Mouse (Mus musculus) forebrain, embryonic 11.5 days (tissue): ENCODE data around the gene Rftn1. TPM values are rescaled to one million over a fixed set of nuclear protein-coding genes. Genes with fewer than 3 reads are reported as not detected.
A peak's percentile ranks its signal among the peaks of the same experiment; 100 is the strongest.

Source experiments
- ATAC-seq: fragments of 200-750 bp; cut with Nextera tagmentation; replicated peaks from 2 replicates; pipeline ENCODE4 v1.8.0; 2017; ENCODE audit warnings: moderate TSS enrichment; ENCODE audit not compliant: low FRiP score
- DNase-seq: peaks from one replicate; pipeline ENCODE4 v3.0.0-alpha.2; 2017; ENCODE audit warnings: low spot score
- H3K27ac ChIP-seq: fragments of 300-500 bp; sonication (generic); 2 replicates; pipeline ENCODE4 v1.5.1; 2014; ENCODE audit warnings: low read depth, low read length
- H3K27me3 ChIP-seq: fragments of 300-500 bp; sonication (generic); 2 replicates; pipeline ENCODE4 v1.6.1; 2014; ENCODE audit warnings: mild to moderate bottlenecking, low read length, mixed read lengths; ENCODE audit not compliant: control insufficient read depth, insufficient read depth
- H3K36me3 ChIP-seq: fragments of 300-500 bp; sonication (generic); 2 replicates; pipeline ENCODE4 v1.6.1; 2014; ENCODE audit warnings: mild to moderate bottlenecking, low read length, moderate library complexity, mixed read lengths; ENCODE audit not compliant: control insufficient read depth, insufficient read depth
- H3K4me1 ChIP-seq: fragments of 300-500 bp; sonication (generic); replicated peaks from 2 replicates; pipeline ENCODE4 v1.6.1; 2014; ENCODE audit warnings: low read length, mixed read lengths; ENCODE audit not compliant: control insufficient read depth, insufficient read depth
- H3K4me2 ChIP-seq: fragments of 300-500 bp; sonication (generic); 2 replicates; pipeline ENCODE4 v1.6.1; 2014; ENCODE audit warnings: low read depth, mild to moderate bottlenecking, low read length, moderate library complexity, mixed read lengths; ENCODE audit not compliant: severe bottlenecking
- H3K4me3 ChIP-seq: fragments of 300-500 bp; sonication (generic); 2 replicates; pipeline ENCODE4 v1.5.1; 2014; ENCODE audit warnings: low read depth, low read length
- H3K9ac ChIP-seq: fragments of 300-500 bp; sonication (generic); 2 replicates; pipeline ENCODE4 v1.6.1; 2014; ENCODE audit warnings: low read length
- H3K9me3 ChIP-seq: fragments of 300-500 bp; sonication (generic); 2 replicates; pipeline ENCODE4 v1.6.1; 2016; ENCODE audit warnings: low read length, mixed read lengths; ENCODE audit not compliant: control insufficient read depth
- WGBS: fragments of 180-500 bp; shearing (Covaris S2); extraction: QIAGEN DNeasy Blood & Tissue Kit; methylation state at CpG from one replicate; pipeline ENCODE4 v1.1.7; 2014; 5-methylcytosine and 5-hydroxymethylcytosine counted together
- polyA plus RNA-seq: library from polyadenylated mRNA; unstranded; fragments of >200 nt; fragmentation: Nextera tagmentation; extraction: Ambion mirVana; gene quantifications from 2 replicates; pipeline ENCODE4 v1.2.1, GENCODE M21; 2014

Gene Rftn1
- polyA plus RNA-seq, 1 experiment from 2014 or later, result 11.6 TPM

- DNase-seq (no peak), ATAC-seq (no peak)
- no peak overlapping the region for H3K4me2 ChIP-seq
- no peak overlapping the region for H3K4me3 ChIP-seq
- H3K36me3 ChIP-seq, result no peaks in the 10 kb centered on the region
- WGBS, result 56% methylated on average over 4 of the region's 4 CpGs
- no peaks in the 10 kb centered on the region for H3K27me3 ChIP-seq
- H3K9ac ChIP-seq, result no peak overlapping the region
- no peaks in the 10 kb centered on the region for H3K4me1 ChIP-seq
- H3K27ac ChIP-seq, result no peak overlapping the region
- peaks cover 2% of the 10 kb centered on the region; the same call in 1 of the 2 replicates for H3K9me3 ChIP-seq
Observed at GRCm38 (mm10) chr17:49976678-49977423, 213.6 kb downstream of the Rftn1 start.

- Histone ChIP-seq H3K27ac (no peak overlapping the region), H3K36me3 (no peaks in the 10 kb centered on the region), H3K9me3 (peaks cover 2% of the 10 kb centered on the region; the same call in 1 of the 2 replicates), H3K9ac (no peak overlapping the region), H3K4me1 (no peaks in the 10 kb centered on the region), H3K4me2 (no peak overlapping the region), H3K4me3 (no peak overlapping the region), H3K27me3 (no peaks in the 10 kb centered on the region)
- ATAC-seq (no peak), DNase-seq (no peak)
- WGBS, result 81% methylated on average over 7 of the region's 7 CpGs
Observed at GRCm38 (mm10) chr17:49975481-49975880, 215.0 kb downstream of the Rftn1 start.

- Histone ChIP-seq H3K4me1 (no peaks in the 10 kb centered on the region), H3K27ac (no peak overlapping the region), H3K36me3 (no peaks in the 10 kb centered on the region), H3K4me3 (no peak overlapping the region), H3K9me3 (peaks cover 2% of the 10 kb centered on the region; the same call in 1 of the 2 replicates), H3K4me2 (no peak overlapping the region), H3K27me3 (no peaks in the 10 kb centered on the region), H3K9ac (no peak overlapping the region)
- DNase-seq (no peak), ATAC-seq (no peak)
- WGBS, result 89% methylated on average over 6 of the region's 6 CpGs
Observed at GRCm38 (mm10) chr17:49974996-49975395, 215.5 kb downstream of the Rftn1 start.

GRCm38 (mm10) chr17:49972164-49972563, 218.3 kb downstream of the Rftn1 start:
- Histone ChIP-seq H3K4me3 (no peak overlapping the region), H3K9me3 (no peaks in the 10 kb centered on the region; the same call in 1 of the 2 replicates), H3K9ac (no peak overlapping the region), H3K36me3 (no peaks in the 10 kb centered on the region), H3K4me2 (no peak overlapping the region), H3K4me1 (no peaks in the 10 kb centered on the region), H3K27me3 (no peaks in the 10 kb centered on the region), H3K27ac (no peak overlapping the region)
- no peak for DNase-seq
- no peak for ATAC-seq
- WGBS, result 84% methylated on average over 1 of the region's 1 CpGs

- ATAC-seq, result no peak
- no peak overlapping the region for H3K4me3 ChIP-seq
- no peak for DNase-seq
- no peak overlapping the region for H3K27ac ChIP-seq
- no peaks in the 10 kb centered on the region for H3K27me3 ChIP-seq
- H3K4me2 ChIP-seq, result no peak overlapping the region
- H3K4me1 ChIP-seq, result no peaks in the 10 kb centered on the region
- H3K36me3 ChIP-seq, result no peaks in the 10 kb centered on the region
- H3K9me3 ChIP-seq, result no peaks in the 10 kb centered on the region; the same call in 1 of the 2 replicates
- H3K9ac ChIP-seq, result no peak overlapping the region
Observed at GRCm38 (mm10) chr17:49971057-49971456, 219.4 kb downstream of the Rftn1 start.

GRCm38 (mm10) chr17:49968467-49969207, 221.8 kb downstream of the Rftn1 start:
- H3K9me3 ChIP-seq, result no peaks in the 10 kb centered on the region; the same call in 1 of the 2 replicates
- no peak overlapping the region for H3K27ac ChIP-seq
- H3K4me3 ChIP-seq, result no peak overlapping the region
- H3K9ac ChIP-seq, result no peak overlapping the region
- ATAC-seq (peak; percentile 57), DNase-seq (no peak)
- WGBS, result 78% methylated on average over 9 of the region's 9 CpGs
- H3K27me3 ChIP-seq, result no peaks in the 10 kb centered on the region
- H3K4me2 ChIP-seq, result no peak overlapping the region
- H3K4me1 ChIP-seq, result no peaks in the 10 kb centered on the region
- H3K36me3 ChIP-seq, result no peaks in the 10 kb centered on the region

- 84% methylated on average over 17 of the region's 17 CpGs for WGBS
- no peak for ATAC-seq
- H3K4me3 ChIP-seq, result no peak overlapping the region
- H3K4me1 ChIP-seq, result no peaks in the 10 kb centered on the region
- H3K4me2 ChIP-seq, result no peak overlapping the region
- H3K36me3 ChIP-seq, result no peaks in the 10 kb centered on the region
- DNase-seq, result no peak
- H3K27ac ChIP-seq, result no peak overlapping the region
- no peaks in the 10 kb centered on the region for H3K27me3 ChIP-seq
- H3K9me3 ChIP-seq, result no peaks in the 10 kb centered on the region; the same call in 1 of the 2 replicates
- no peak overlapping the region for H3K9ac ChIP-seq
Observed at GRCm38 (mm10) chr17:49965846-49966762, 224.4 kb downstream of the Rftn1 start.

GRCm38 (mm10) chr17:49965035-49965434, 225.4 kb downstream of the Rftn1 start:
- no peak overlapping the region for H3K9ac ChIP-seq
- H3K27ac ChIP-seq, result no peak overlapping the region
- ATAC-seq (no peak), DNase-seq (peak; percentile 48)
- H3K9me3 ChIP-seq, result no peaks in the 10 kb centered on the region
- H3K4me3 ChIP-seq, result no peak overlapping the region
- no peaks in the 10 kb centered on the region for H3K4me1 ChIP-seq
- 71% methylated on average over 7 of the region's 7 CpGs for WGBS
- no peaks in the 10 kb centered on the region for H3K27me3 ChIP-seq
- H3K36me3 ChIP-seq, result no peaks in the 10 kb centered on the region
- no peak overlapping the region for H3K4me2 ChIP-seq
